Mouse (Mus musculus) brain, embryonic 14.5 days (tissue): ENCODE data around the gene Gm20517. TPM values are rescaled to one million over a fixed set of nuclear protein-coding genes. Genes with fewer than 3 reads are reported as not detected.

Experiments
- DNase-seq: peaks from one replicate; pipeline ENCODE4 v3.0.0-alpha.2; 2011; ENCODE audit warnings: low read depth
- CTCF ChIP-seq: fragments of 200-500 bp; IDR thresholded peaks from 2 replicates; pipeline ENCODE4 v1.5.1; 2012; ENCODE audit warnings: inconsistent platforms, mild to moderate bottlenecking, moderate library complexity, borderline replicate concordance; ENCODE audit not compliant: insufficient read depth, insufficient read length; ENCODE audit errors: extremely low read depth
- POLR2A ChIP-seq: fragments of 200-500 bp; IDR thresholded peaks from 2 replicates; pipeline ENCODE4 v1.6.1; 2012; ENCODE audit warnings: mild to moderate bottlenecking, inconsistent platforms, borderline replicate concordance; ENCODE audit not compliant: poor library complexity, insufficient read depth, insufficient read length, severe bottlenecking; ENCODE audit errors: extremely low read depth
- polyA plus RNA-seq: library from polyadenylated mRNA; depleted of rRNA; stranded (reverse); fragments of >200 nt; gene quantifications from 2 replicates; pipeline ENCODE4 v1.2.3, GENCODE M21; 2012

The Gm20517 gene
- polyA plus RNA-seq, 1 experiment = 2.6 TPM

- TF ChIP-seq CTCF (no peak), POLR2A (no peak)
Measured at GRCm38 (mm10) chr17:47588517-47588916, 22.9 kb upstream of the Gm20517 start.

DNA sequence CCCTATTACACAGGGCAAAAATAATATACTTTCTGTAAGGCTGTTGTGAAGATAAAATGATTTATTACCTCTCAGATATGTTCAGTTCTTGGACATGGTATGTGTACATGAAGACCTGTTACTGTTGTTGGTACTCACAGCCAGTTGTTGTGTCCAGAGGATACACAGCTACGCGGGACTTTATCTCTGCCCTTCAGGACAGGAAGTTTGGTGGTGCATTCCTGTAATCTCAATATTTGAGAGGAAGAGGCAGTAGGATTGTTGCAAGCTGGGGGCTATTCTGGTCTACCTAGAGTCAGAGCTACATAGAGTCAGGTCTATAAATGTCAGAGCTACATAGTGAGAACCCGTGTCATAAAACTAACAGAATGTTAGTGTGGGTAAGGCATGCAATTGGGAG lies 20.3 kb upstream of the Gm20517 start:
- TF ChIP-seq POLR2A (no peak), CTCF (no peak)
- DNase-seq = no peak

More at GRCm38 (mm10) chr17:47588517-47588916, 22.9 kb upstream of the Gm20517 start:
- DNase-seq = no peak

DNA sequence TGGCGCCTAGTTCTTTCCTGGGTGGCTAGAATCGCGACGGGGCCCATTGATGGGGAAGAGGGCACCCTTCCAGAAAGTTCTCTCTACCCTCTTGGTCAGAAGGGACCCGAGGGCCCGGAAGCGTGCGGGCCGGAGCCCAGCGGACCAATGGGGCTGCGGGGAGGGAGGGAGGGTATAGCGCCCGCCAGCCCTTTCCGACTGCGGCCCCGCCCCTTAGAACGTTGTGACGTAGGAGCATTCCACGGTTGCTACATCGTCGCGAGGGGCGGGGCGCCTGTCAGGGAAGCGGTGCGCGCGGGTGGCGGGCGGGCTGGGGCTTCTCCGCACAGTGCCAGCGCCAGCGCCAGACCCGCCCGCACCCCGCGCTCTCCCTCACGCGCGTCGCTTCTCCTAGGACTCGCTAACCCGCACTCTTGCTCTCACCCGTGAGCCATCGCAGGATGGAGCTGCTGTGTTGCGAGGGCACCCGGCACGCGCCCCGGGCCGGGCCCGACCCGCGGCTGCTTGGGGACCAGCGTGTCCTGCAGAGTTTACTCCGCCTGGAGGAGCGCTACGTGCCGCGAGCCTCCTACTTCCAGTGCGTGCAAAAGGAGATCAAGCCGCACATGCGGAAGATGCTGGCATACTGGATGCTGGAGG lies 18.1 kb upstream of the Gm20517 start:
- peak; percentile 96 for DNase-seq
- TF ChIP-seq CTCF = no peak
- peak; percentile 64; the same call in 1 of the 2 replicates for TF ChIP-seq POLR2A

- TF ChIP-seq CTCF = no peak
- no peak for TF ChIP-seq POLR2A
- no peak for DNase-seq
Measured at GRCm38 (mm10) chr17:47593854-47594182, 17.6 kb upstream of the Gm20517 start.

- DNase-seq = peak; percentile 33
Measured at GRCm38 (mm10) chr17:47594183-47594968, 17.0 kb upstream of the Gm20517 start.

DNA sequence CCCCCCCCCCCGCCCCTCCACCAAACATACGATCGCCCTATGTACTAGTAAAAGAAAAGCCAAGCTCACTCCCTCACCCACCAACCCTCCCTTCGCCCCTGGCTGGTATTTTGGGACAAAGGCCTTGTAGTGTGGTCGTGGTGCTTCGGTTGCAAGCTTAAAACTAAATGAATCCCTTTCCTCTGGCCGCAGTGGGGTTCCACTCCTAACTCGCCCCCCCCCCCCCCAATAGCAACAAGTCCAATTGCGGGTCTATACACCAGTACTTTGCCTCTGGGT lies 16.5 kb upstream of the Gm20517 start:
- no peak for TF ChIP-seq CTCF
- TF ChIP-seq POLR2A = no peak
- no peak for DNase-seq

More at GRCm38 (mm10) chr17:47594183-47594968, 17.0 kb upstream of the Gm20517 start:
- TF ChIP-seq POLR2A (no peak), CTCF (no peak)

DNA sequence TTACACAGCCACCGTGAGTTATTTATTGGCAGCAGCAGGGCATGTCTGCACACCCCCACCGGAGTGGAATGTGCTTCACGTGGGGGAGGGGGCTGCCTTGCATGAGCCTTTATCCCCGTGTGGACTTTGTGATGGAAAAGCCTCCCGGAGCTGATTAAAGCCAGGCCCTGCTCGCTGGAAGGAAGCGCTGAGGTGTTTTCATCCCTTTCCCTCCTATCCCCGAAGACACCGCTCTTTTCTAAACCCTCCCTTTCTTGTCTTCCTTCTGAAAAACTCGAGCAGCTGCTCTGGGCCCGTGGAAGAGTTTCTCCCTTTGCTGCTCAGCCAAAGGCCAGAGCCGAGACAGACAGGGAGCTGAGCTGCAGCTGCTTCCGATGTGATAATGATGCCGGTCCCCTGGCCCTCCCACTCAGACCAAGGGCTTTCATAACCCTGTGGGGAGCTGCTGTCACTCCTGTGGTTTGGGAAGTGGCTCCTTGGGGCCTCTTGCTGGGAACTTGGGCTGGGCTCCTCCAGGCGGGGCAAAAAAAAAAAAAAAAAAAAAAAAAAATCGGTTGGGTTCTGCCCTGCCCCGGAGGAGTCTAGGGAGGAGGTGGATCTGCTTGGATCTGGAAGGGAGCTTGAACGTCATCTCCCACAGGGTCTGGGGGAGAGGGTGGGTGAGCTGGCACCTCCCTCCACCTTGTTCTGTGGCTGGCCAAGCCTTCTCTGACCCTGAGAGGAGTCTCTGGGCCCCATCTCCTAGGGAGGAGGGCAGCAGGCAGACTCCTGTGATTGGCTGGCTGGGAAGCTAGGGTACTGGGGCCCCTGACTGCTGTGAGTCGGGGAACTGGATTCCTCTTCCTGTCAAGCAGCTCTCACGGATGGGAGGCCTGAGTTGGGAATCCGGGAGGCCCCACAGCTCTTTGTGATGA lies 15.9 kb upstream of the Gm20517 start:
- TF ChIP-seq CTCF (no peak), POLR2A (no peak)
- peak; percentile 83 for DNase-seq

- peak; percentile 22 for DNase-seq
- TF ChIP-seq CTCF = no peak
- TF ChIP-seq POLR2A = no peak
Measured at GRCm38 (mm10) chr17:47596162-47596838, 15.1 kb upstream of the Gm20517 start.

DNA sequence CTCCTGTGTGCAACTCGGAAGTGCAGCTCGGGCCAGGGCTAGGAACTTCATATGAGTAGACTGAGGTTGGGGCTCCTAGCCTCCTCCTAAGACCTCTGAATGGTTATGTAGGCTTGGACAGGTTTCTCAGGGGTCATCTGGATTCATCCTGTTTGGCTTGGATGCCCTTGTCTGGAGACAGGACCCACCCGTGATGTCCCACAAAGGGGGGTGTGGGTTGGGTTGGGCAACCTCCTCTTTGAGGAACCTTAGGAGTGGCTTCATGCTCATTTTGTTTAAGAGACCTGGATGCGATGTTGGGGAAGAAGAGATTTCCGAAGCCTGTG lies 14.6 kb upstream of the Gm20517 start:
- peak; percentile 1 for DNase-seq
- TF ChIP-seq POLR2A (no peak), CTCF (no peak)

DNA sequence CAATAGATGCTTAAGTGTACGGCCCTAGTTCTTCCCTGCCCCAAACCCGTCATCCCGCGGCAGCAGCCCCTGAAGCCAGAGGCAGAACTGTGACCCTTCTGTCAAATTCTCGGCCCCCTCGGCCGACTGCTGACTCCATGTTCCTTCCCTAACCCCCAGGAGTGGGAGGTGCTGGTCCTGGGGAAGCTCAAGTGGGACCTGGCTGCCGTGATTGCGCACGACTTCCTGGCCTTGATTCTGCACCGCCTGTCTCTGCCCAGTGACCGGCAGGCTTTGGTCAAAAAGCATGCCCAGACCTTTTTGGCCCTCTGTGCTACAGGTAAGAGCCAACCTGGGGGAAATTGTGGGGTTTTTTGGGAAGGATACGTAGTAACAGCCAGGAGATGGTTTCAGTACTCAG lies 14.1 kb upstream of the Gm20517 start:
- no peak for DNase-seq
- TF ChIP-seq POLR2A (no peak), CTCF (no peak)
